Mouse (Mus musculus): ENCODE data around the gene Prdx1.

DNA sequence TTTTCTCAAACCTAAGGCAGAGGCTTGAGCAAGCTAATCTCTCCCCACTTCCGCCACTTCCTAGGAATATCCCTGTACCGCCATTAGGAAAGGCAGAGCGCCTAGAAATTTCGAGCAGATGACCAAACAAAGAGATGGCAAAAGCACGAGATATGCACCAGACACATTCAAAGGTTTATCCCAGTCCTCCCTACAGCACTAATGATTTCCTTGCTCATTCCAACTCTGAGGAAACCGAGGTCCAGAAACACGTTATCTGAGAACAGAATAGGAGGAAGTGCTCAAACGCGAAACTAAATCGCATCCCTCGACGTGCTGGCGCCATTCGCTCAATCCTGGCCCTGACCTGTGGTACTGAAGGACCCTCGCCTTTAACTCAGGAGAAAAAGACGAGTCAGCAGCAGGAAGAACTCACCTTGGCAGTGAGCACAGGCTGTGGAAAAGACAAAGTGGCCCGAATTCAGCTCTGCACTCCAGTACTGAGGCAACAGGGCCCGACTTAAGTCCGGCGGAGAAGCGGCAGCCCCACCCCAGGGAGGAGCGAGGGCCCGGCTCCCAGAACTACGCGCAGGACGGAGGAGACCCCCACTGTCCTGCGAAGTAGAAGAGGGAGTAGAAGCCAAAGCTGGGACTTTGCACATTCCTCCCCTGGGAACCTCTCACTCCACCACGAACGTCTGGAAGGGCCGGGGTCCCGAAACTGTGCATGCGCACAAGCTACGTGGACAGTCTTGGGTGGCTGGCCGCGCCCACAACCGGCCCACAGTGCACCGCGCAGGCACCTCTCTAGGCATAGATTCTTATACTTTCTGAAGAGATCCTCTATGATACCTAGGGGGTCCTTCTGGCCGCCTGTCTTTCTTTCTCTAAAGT, 34.2 kb upstream of the Prdx1 start, which contains the start of gene Akr1a1:
- TF ChIP-seq CTCF (IDR thresholded peaks at IDR 0.05; ENCODE audit: low read depth, low read length) (no peak), POLR2AphosphoS5 (IDR thresholded peaks at IDR 0.05; ENCODE audit: insufficient replicate concordance, low read depth, low read length) (no peak), GATA1 (IDR thresholded peaks at IDR 0.05; ENCODE audit: borderline replicate concordance, low read length) (no peak)
